Mouse (Mus musculus) bone marrow, adult 2 months (tissue): ENCODE measurements around the gene Rnh1.

ENCODE experiments used
- CTCF ChIP-seq: fragments of 200-500 bp; IDR thresholded peaks from 2 replicates; pipeline ENCODE4 v1.5.1; 2011; ENCODE audit warnings: low read length, control low read depth; ENCODE audit not compliant: control insufficient read depth, insufficient read depth
- POLR2A ChIP-seq: fragments of 200-500 bp; IDR thresholded peaks from 2 replicates; pipeline ENCODE4 v1.6.1; 2011; ENCODE audit warnings: low read depth, mild to moderate bottlenecking, control low read depth, low read length, borderline replicate concordance; ENCODE audit not compliant: control insufficient read depth

- TF ChIP-seq POLR2A (no peak), CTCF (no peak)
These were observed 24.0 kb downstream of the Rnh1 start for GRCm38 (mm10) chr7:141148639-141149038.
